Mouse (Mus musculus) urinary bladder, postnatal 10 days (tissue): ENCODE data around the gene Polr3b.

Source experiments
- DNase-seq: peaks from one replicate; pipeline ENCODE4 v3.0.0; 2022; ENCODE audit warnings: low spot score

Gene Polr3b

GRCm38 (mm10) chr10:84621826-84622790, at the start of gene Polr3b:
Gene Polr3b, plus strand, starts transcription at chr10:84622292.
- peak; percentile 74 for DNase-seq

GRCm38 (mm10) chr10:84573671-84574420, 48.2 kb upstream of the Polr3b start:
- DNase-seq: no peak

- no peak for DNase-seq
Measured at GRCm38 (mm10) chr10:84576029-84576394, 46.1 kb upstream of the Polr3b start.

DNA sequence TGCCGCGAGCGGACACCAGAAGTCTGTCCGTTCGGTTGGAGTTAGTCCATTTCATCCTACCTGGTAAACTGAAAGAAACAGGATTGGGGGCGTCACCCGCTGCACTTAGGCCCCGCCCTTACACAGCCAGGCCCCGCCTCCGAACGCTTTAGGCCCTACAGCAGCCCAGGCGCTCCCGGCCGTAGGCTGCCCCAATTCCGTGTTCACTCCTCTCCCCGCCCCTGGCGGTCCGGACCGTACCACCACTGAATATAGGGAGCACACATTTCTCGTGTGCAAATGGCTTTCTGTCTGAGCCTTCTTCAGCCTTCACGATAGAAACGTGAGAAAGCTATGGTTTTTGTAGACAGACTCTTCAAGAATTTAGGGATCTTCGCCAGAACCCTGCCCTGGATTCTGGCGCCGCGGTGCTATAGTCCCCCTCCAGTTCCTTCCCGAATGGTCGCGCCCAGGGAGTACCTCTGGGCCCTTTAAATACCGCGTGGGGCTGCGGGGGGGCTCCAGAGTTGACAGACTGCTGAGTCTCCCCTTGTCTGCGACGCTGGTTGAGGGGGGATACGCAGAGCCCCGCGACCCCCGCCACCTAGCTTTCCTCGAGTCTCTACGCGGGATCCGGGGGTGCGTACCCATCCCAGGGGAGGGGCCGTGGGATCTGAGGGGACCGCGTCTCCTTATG, 45.6 kb upstream of the Polr3b start, which contains the start of gene Tcp11l2:
Tcp11l2 (plus strand) TSS at position 232 of the 676 bp plus-strand sequence.
- DNase-seq: peak; percentile 75

DNA sequence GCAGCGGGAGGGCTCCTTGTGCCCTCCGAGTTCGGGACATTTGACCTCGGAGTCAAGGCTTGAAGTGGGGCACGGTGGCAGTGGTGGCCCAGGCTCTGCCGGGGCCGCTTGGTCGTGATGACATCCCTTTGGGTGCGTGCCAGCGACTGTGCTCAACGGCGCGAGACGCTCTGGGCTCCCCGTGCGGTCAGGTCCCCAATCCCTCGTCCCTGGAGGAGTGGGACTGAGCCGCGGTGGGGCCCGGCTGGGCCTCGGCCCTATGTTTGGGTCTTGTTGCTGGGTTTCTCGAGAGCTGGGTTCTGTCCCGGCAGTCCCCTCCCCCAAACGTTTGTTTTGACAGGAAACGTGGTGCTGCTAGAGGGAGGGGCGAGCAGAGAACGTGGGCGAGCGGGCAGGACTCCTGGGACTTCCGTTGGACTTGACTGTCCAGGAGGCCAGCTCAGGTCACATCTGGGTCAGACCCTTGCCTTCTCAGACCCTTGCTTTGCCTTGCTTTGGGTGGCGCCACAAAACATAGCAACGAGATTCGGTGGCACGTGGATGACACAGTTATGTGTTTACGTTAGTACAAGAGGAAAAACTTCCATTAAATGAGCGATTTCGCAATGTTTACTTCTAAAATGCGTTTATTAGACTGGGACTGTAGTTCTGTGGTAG, 44.9 kb upstream of the Polr3b start:
- no peak for DNase-seq

GRCm38 (mm10) chr10:84578738-84579137, 43.4 kb upstream of the Polr3b start:
- no peak for DNase-seq

DNA sequence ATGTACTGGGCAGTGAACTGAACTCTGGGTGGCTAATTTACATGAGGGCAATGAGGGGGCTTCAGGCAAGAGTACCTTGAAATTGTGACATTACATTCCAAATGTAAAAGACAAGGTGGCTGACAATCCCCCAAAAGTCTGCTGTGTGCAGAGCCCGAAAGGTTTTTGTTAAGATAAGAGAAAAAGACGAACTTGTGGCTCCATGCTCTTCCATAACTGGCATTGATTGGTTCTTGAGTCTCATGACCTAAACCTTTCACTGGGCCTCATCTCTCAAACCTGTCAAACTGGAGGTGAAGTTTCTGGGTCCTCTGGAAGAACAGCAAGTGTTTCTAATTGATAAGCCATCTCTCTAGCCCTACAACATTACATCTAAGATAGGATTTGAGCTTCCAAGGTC, 42.6 kb upstream of the Polr3b start:
- DNase-seq: no peak

DNA sequence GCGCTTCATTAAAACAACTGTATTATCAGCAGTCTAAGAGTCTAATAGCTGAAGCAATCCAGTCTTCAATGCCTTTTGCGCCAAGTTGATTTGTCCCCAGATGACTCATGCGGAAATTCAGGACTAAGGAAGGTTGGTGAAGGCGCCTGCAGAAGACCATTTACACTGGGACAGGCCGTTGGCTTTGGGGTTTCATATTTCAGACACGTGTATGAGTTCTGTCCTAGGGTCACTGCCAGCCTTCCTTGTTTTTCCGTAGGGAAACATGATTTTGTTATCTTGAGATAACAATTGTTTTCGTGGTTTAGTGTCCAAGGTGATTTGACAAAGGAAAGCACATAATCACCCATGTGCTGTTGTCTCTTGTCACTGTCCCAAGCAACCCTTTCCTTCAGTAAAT, 40.9 kb upstream of the Polr3b start:
- DNase-seq: no peak

- DNase-seq: no peak
Measured at GRCm38 (mm10) chr10:84582236-84582635, 39.9 kb upstream of the Polr3b start.

DNA sequence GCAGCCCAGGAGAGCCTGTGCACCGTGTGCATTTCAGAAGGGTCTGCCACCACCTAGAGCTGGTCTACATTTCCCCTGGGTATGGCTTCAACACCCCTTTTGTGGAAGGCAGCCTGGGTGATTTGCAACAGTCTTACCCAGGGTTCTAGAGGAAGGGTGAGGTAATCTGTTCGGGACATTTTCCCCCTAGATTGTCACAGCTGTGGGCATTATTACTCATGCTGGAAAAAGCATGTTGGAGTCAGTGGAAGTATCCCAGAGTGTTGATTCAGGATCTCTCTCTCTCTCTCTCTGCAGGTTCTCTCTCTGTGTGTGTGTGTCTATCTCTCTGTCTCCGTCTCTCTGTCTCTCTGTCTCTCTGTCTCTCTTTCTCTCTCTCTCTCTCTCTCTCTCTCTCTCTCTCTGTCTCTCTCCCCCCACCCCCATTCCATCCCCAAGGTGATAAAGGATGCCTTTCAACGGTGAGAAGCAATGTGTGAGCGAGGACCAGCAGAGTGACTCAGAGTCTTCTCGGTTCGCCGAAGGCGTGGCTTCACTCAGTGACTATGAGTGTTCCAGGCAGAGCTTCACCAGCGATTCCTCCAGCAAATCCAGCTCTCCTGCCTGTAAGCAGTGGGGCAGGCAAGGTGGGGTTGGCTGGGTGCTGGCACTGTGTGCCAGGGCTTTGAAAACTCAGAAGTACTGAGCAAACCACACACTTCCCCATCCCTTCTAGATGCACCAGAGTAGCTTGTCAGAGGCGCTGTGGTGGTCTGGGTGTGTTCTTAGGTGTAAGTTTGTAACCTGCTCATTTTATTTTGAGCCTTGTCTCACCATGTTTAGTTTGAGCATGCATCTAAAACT, 37.4 kb upstream of the Polr3b start:
- DNase-seq: no peak

- no peak for DNase-seq
Measured at GRCm38 (mm10) chr10:84585294-84585650, 36.8 kb upstream of the Polr3b start.

GRCm38 (mm10) chr10:84590956-84591355, 31.1 kb upstream of the Polr3b start:
- no peak for DNase-seq

DNA sequence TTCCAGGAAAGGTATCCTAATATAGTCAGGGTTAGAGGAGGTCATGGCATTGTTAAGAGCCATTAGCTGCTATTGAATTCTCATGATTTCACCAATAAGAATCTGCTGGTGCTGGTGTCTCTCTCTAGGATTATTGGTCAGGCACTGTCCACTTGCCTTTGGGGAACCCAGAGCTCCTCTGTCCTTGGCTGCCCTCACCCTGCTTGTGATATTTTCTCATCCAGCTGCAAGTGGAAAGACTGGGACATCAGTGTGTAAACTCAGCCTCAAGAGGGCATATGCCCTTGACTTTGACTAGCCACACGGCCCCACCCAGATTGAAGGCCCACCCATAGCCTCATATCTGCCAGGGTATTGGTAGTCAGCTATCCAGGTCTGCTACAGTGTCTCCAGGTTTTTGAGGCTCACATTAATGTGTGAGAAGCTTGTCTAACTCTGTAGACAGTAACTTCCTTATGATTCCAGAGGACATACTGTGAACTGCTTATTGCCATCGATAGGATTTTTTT, 30.4 kb upstream of the Polr3b start:
- no peak for DNase-seq

- DNase-seq: no peak
Measured at GRCm38 (mm10) chr10:84592745-84593144, 29.3 kb upstream of the Polr3b start.

DNA sequence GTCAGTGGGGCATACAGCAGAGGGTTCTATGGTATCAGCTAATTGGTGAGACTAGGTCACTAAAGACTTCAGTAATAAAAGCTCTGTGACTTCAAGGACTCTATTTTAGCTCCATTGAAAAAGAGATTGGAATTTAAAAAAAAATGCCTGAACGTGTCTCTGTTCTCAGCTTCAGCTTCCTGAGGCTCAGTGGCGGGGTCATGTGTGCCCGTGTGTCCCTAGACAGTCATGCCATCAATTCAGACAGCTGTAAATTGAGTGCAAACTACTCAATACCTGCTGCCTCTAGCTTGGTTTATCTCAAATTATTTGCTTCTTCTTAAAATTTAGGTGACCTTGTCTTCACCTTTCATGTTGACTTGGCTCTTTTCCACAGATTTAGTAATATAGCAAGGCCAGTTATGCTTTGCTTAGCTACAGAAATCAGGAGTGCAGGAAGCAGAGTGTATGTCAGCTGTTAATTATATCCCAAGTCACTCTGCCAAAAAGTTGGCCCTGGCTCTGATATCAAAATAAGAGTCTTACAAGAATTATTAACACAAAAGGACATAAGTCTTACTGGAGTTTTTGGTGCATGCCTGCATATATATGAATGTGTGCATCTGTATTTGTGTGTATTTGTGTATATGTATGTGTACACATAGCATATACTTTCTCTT, 24.8 kb upstream of the Polr3b start:
- no peak for DNase-seq

- DNase-seq: no peak
Measured at GRCm38 (mm10) chr10:84598172-84598571, 23.9 kb upstream of the Polr3b start.

DNA sequence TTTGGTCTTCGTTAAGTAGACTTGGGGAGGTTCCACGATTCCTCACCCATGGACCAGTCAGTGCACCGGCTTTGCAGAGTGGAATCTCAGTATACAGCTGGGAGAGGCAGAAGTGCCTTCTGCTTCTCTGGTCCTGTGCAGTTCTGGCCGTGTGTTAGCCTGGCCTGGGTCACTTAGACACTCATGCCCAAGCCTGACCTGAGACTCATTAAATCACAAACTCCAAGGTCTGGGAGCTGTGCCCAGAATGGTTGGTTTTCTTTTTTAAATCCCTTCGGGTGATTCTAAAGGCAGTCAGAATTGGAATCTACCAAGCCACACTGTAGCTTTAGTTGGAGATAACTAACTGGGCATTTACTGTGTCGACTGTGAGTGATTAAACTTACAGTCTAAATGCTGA, 22.0 kb upstream of the Polr3b start:
- no peak for DNase-seq

GRCm38 (mm10) chr10:84604335-84604734, 17.8 kb upstream of the Polr3b start:
- DNase-seq: no peak

DNA sequence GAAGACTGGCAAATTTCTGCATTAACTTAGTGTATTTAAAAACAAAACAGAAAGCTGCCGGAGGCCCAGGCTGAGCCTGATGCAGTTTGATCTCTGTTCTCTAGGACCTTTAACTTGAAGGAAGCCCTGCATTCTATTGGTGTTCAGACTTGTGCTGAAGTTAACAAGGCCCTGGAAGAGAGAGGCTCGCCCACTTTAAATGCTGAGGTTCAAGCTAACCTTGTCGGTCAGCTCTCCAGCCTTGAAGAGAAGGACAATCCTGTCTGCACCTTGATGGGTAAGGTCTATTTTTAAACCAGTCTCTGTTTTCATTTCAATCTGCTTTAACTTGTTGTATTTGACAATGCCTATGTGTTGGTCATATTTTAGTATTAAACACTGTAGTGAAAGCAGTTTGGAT, 13.7 kb upstream of the Polr3b start:
- DNase-seq: no peak

DNA sequence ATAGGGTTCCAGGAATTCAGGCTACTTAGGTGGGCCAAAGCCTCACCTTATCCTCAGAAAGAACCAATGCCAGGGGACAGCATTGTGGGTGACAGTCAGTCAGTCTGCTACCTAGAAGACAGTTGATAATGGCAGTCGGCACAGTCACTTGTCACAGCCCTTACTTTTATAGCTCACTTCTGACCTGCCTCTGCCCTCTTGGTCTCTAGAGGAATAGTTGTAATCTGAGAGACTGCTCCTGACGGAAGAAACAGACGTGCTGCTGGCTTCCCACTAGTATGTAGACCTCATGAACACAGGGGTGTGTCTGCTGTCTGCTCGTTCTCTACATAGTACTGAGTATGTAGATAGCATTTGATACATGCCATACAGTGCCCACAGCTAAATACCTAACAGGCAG, 11.8 kb upstream of the Polr3b start:
- no peak for DNase-seq
